Mouse (Mus musculus) right cerebral cortex, adult 18-20 months (tissue): ENCODE measurements around the gene Baiap2l2.
A peak's percentile ranks its signal among the peaks of the same experiment; 100 is the strongest.

Source experiments
- DNase-seq: peaks from one replicate; pipeline ENCODE4 v3.0.0; 2022; ENCODE audit warnings: mixed read lengths

Baiap2l2 gene

GRCm38 (mm10) chr15:79208758-79209439 lies 76.4 kb downstream of the Baiap2l2 start:
- DNase-seq: peak; percentile 53

GRCm38 (mm10) chr15:79208211-79208610 lies 77.1 kb downstream of the Baiap2l2 start:
- no peak for DNase-seq
